Mouse (Mus musculus): ENCODE measurements at regions not wholly inside any gene's neighbourhood (a gene's known extent, or its start where the extent isn't known, plus 50 kb on each side); places are given as distances from the start of the nearest gene placed in this dataset.
A peak's percentile ranks its signal among the peaks of the same experiment; 100 is the strongest.

DNA sequence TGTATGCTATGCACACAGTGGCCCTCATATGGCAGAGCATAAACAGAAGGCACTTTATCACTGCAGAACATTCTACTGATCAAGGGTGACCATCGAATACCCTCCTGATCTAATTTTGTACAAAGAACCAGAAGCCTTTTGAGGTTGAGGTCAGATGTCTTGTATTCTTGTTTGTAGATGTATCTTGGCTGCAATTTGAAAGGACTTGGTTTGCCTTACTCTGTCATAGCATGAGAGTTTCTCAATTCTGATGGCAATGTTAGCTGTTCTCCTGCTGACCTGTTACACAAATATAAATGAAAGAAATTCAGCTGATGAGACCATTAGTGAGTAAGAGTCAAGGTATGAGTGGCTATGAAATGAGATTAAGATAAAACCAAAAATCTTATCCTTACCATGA lies 199.1 kb upstream of the Aldoart1 start:
- DNase-seq (ENCODE audit: extremely low spot score, low read depth, low spot score), result no peak

- no peak for DNase-seq (ENCODE audit: extremely low spot score, low read depth, low spot score)
Measured at GRCm38 (mm10) chr4:73047804-73048203, 195.4 kb upstream of the Aldoart1 start.

- no peak for DNase-seq (ENCODE audit: extremely low spot score, low read depth, low spot score)
Measured at GRCm38 (mm10) chr4:73044356-73044755, 191.9 kb upstream of the Aldoart1 start.

DNA sequence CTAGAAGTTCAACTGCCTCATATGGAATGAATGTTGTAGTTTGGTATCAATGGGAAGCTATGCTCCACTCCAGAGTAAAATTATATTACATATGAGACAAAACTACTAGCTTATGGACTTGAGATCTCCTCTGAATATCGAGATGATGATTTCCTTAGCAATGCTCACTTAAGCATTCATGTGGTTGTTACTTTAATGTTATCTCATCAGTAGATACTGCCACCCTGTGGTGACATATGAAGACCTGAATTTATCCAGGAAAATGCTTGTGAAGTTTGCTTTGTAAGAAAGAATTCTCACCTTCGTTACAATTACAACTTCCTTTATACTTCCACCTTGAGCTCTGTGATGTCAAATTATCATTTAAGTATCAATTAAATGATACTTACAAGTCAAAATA lies 190.2 kb upstream of the Aldoart1 start:
- no peak for DNase-seq (ENCODE audit: extremely low spot score, low read depth, low spot score)

- DNase-seq (ENCODE audit: extremely low spot score, low read depth, low spot score), result no peak
Measured at GRCm38 (mm10) chr4:73041486-73041885, 189.1 kb upstream of the Aldoart1 start.

DNA sequence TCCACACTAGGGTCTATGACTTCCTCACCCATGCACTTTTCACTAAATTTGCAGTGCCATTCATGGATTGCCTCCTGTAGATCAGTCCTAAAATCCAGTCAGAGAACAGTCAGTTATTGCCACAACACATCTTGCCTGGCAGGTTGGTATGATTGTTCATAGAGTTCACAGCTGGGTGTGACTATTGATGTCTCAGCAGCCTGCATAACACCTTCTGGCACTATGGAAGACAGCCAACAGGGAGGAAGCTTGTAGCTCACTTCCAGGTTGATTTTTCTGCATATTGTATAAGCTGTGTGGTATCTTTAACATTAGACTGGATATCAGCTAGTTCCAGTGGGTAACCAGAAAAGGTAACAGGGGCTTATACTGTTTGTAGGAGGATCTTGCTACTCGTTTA lies 145.3 kb upstream of the Aldoart1 start:
- no peak for DNase-seq (ENCODE audit: extremely low spot score, low read depth, low spot score)

DNA sequence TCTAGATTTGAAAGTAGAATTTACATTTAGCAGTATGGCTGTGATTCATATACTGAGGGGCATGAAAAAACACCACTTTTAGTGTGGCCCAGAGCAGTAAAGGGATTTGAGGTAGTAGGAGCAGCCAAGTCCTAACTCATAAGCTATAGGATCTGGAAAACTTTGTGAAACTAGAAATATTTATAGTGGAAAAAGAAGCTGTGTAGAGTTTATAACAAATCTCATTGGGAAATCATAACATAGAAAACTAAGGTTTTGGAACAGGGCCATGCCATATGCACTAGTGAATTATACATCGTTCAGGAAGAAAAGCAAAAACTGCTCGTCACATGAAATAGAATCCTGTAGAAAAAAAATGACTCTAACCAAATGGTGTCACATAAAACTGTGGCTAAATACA lies 143.7 kb upstream of the Aldoart1 start:
- DNase-seq (ENCODE audit: extremely low spot score, low read depth, low spot score), result no peak

- DNase-seq (ENCODE audit: extremely low spot score, low read depth, low spot score), result peak; percentile 86
Measured at GRCm38 (mm10) chr4:72946369-72946981, 94.0 kb upstream of the Aldoart1 start.

- no peak for DNase-seq (ENCODE audit: extremely low spot score, low read depth, low spot score)
Measured at GRCm38 (mm10) chr4:72923396-72923795, 71.0 kb upstream of the Aldoart1 start.

- no peak for DNase-seq (ENCODE audit: extremely low spot score, low read depth, low spot score)
Measured at GRCm38 (mm10) chr4:72914991-72915390, 62.6 kb upstream of the Aldoart1 start.
